Mouse (Mus musculus): ENCODE results near the gene Sf3b3. TPM values are rescaled to one million over a fixed set of nuclear protein-coding genes. Genes with fewer than 3 reads are reported as not detected.
A peak's percentile ranks its signal among the peaks of the same experiment; 100 is the strongest.

The Sf3b3 gene
- 247 and 254 TPM in 2 replicates for polyA plus RNA-seq (2016; fragmentation: Nextera tagmentation; extraction: Ambion mirVana)

- WGBS: under 1% methylated on average over 53 of the region's 53 CpGs
- H3K27me3 ChIP-seq (ENCODE audit: poor library complexity, severe bottlenecking): no peaks in the 10 kb centered on the region
- H3K4me1 ChIP-seq: peaks cover 24% of the 10 kb centered on the region
- peak; percentile 85 for DNase-seq (ENCODE audit: extremely low spot score, low spot score)
- H3K4me3 ChIP-seq: peak within 1 kb of the TSS; percentile 72
- H3K9me3 ChIP-seq: no peaks in the 10 kb centered on the region
- H3K27ac ChIP-seq: peak within 1 kb of the TSS; percentile 98
- peaks cover 58% of the 10 kb centered on the region for H3K36me3 ChIP-seq (replicated peaks)
These were observed at the start of gene Sf3b3, which contains the start of gene Cog4 for GRCm38 (mm10) chr8:110846405-110847170. Sf3b3 (minus strand) TSS chr8:110846787. Cog4 (plus strand) TSS chr8:110846600.

DNA sequence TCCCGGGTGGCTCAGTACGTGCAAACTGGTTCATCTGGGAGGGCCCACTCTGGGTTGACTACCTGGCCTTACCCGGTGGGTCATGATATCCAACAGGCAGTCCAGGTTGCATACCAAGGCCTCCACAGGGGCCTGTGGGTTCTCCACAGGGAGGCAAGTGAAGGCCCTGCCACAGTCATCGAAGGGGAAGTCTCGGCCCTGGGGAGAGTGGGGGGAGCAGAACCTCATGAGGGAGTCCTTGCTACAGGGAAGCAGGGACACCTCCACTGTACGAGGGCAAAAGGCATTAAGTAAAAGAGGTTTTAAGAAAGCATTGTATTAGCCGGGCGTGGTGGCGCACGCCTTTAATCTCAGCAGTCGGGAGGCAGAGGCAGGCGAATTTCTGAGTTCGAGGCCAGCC is 49.2 kb upstream of the Sf3b3 start:
- 95% methylated on average over 13 of the region's 13 CpGs for WGBS
- H3K9me3 ChIP-seq: no peaks in the 10 kb centered on the region
- no peak overlapping the region for H3K27ac ChIP-seq
- peaks cover 59% of the 10 kb centered on the region for H3K36me3 ChIP-seq (replicated peaks)
- no peak for DNase-seq (ENCODE audit: extremely low spot score, low spot score)
- no peaks in the 10 kb centered on the region for H3K27me3 ChIP-seq (ENCODE audit: poor library complexity, severe bottlenecking)
- no peaks in the 10 kb centered on the region for H3K4me1 ChIP-seq
- no peak overlapping the region for H3K4me3 ChIP-seq

DNA sequence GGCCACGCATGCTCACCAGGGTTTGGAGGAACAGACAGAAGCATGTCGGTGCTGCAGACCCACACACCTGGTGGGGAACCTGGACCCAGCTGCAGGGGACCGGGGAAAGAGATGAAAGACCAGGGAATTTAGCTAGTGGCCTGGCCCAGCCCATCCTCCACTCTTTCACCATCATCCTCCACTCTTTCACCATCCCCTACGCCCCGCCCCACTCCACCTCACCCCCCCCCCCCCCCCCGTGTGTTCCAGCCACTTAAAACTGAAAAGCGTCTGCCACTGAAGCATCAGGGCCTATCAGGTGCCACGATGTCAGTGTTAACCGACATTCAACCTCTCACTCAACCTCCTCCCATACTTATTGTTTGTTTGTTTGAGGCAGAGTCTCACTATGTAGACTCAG is 48.7 kb upstream of the Sf3b3 start:
- no peak overlapping the region for H3K27ac ChIP-seq
- WGBS: 82% methylated on average over 9 of the region's 9 CpGs
- H3K27me3 ChIP-seq (ENCODE audit: poor library complexity, severe bottlenecking): no peaks in the 10 kb centered on the region
- H3K9me3 ChIP-seq: no peaks in the 10 kb centered on the region
- no peak for DNase-seq (ENCODE audit: extremely low spot score, low spot score)
- H3K4me1 ChIP-seq: no peaks in the 10 kb centered on the region
- H3K4me3 ChIP-seq: no peak overlapping the region
- H3K36me3 ChIP-seq (replicated peaks): peaks cover 64% of the 10 kb centered on the region

GRCm38 (mm10) chr8:110894851-110895250 is 48.3 kb upstream of the Sf3b3 start:
- no peak overlapping the region for H3K27ac ChIP-seq
- H3K9me3 ChIP-seq: no peaks in the 10 kb centered on the region
- DNase-seq (ENCODE audit: extremely low spot score, low spot score): no peak
- peaks cover 68% of the 10 kb centered on the region for H3K36me3 ChIP-seq (replicated peaks)
- no peak overlapping the region for H3K4me3 ChIP-seq
- no peaks in the 10 kb centered on the region for H3K27me3 ChIP-seq (ENCODE audit: poor library complexity, severe bottlenecking)
- no peaks in the 10 kb centered on the region for H3K4me1 ChIP-seq
- WGBS: 90% methylated on average over 10 of the region's 10 CpGs

- 91% methylated on average over 2 of the region's 2 CpGs for WGBS
These were observed 46.3 kb upstream of the Sf3b3 start for GRCm38 (mm10) chr8:110892913-110893312.

GRCm38 (mm10) chr8:110892040-110892439 is 45.5 kb upstream of the Sf3b3 start:
- Histone ChIP-seq H3K9me3 (no peaks in the 10 kb centered on the region), H3K27ac (no peak overlapping the region), H3K27me3 (ENCODE audit: poor library complexity, severe bottlenecking) (no peaks in the 10 kb centered on the region), H3K4me3 (no peak overlapping the region), H3K36me3 (replicated peaks) (peaks cover 76% of the 10 kb centered on the region), H3K4me1 (no peaks in the 10 kb centered on the region)
- DNase-seq (ENCODE audit: extremely low spot score, low spot score): no peak
- WGBS: 86% methylated on average over 7 of the region's 7 CpGs

More at GRCm38 (mm10) chr8:110892913-110893312, 46.3 kb upstream of the Sf3b3 start:
- Histone ChIP-seq H3K27me3 (ENCODE audit: poor library complexity, severe bottlenecking) (no peaks in the 10 kb centered on the region), H3K4me3 (no peak overlapping the region), H3K27ac (no peak overlapping the region), H3K4me1 (no peaks in the 10 kb centered on the region), H3K9me3 (no peaks in the 10 kb centered on the region), H3K36me3 (replicated peaks) (peaks cover 72% of the 10 kb centered on the region)
- DNase-seq (ENCODE audit: extremely low spot score, low spot score): no peak

DNA sequence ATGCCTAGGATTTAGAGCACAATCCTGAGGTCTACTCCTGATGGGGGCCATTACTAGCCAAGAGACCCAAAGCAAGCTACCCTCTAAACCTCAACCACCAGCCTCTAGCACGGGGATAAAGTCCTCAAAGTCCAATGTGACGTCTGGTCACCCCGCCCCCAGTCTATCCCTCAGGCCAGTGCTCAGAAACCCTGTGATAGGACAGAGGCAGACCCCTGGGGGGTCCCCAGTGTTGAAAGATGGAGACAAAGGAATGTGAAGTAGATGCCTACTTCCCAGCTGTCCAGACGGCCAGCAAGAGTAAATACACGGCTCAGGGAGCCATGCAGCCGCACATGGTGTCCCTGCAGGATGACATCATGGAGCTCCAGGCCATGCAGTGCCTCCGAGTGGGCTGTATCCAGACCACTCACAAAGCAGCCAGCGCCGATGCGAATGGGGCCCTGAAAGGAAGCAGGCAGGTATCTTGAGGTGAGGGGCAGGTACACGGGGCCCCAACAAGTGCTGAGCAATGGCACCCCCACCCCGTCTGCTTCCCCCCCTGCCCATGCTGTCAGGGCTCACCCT is 43.4 kb upstream of the Sf3b3 start:
- no peaks in the 10 kb centered on the region for H3K9me3 ChIP-seq
- no peaks in the 10 kb centered on the region for H3K27me3 ChIP-seq (ENCODE audit: poor library complexity, severe bottlenecking)
- 84% methylated on average over 12 of the region's 12 CpGs for WGBS
- DNase-seq (ENCODE audit: extremely low spot score, low spot score): no peak
- H3K36me3 ChIP-seq (replicated peaks): peaks cover 91% of the 10 kb centered on the region
- H3K4me3 ChIP-seq: no peak overlapping the region
- H3K4me1 ChIP-seq: no peaks in the 10 kb centered on the region
- no peak overlapping the region for H3K27ac ChIP-seq

- DNase-seq (ENCODE audit: extremely low spot score, low spot score): no peak
- Histone ChIP-seq H3K27ac (no peak overlapping the region), H3K36me3 (replicated peaks) (peaks cover 94% of the 10 kb centered on the region), H3K27me3 (ENCODE audit: poor library complexity, severe bottlenecking) (no peaks in the 10 kb centered on the region), H3K4me1 (no peaks in the 10 kb centered on the region), H3K4me3 (no peak overlapping the region), H3K9me3 (no peaks in the 10 kb centered on the region)
- 93% methylated on average over 16 of the region's 16 CpGs for WGBS
These were observed 42.3 kb upstream of the Sf3b3 start for GRCm38 (mm10) chr8:110888860-110889259.

GRCm38 (mm10) chr8:110888441-110888840 is 41.9 kb upstream of the Sf3b3 start:
- DNase-seq (ENCODE audit: extremely low spot score, low spot score): no peak
- no peaks in the 10 kb centered on the region for H3K27me3 ChIP-seq (ENCODE audit: poor library complexity, severe bottlenecking)
- no peaks in the 10 kb centered on the region for H3K9me3 ChIP-seq
- no peaks in the 10 kb centered on the region for H3K4me1 ChIP-seq
- H3K27ac ChIP-seq: no peak overlapping the region
- no peak overlapping the region for H3K4me3 ChIP-seq
- 94% methylated on average over 8 of the region's 8 CpGs for WGBS
- peaks cover 95% of the 10 kb centered on the region for H3K36me3 ChIP-seq (replicated peaks)

DNA sequence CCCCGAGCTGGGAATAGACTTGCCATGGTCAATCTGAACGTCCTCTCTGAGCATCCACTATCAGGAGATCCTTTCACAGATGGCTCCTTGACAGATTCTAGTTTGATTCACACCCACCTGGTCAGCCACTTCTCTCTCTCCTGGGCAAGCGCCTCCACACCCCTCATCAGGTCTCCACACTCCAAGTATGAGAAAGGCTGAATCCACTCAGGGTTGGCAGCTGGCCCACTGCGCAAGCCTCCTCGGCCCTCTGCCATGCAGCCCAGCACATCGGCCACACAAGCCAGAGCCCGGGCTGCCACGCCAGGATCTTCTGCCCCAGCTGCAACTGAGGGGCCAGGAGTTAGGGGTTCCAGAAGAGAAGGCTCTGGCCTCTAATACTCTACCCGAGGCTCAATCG is 41.0 kb upstream of the Sf3b3 start:
- peaks cover 95% of the 10 kb centered on the region for H3K36me3 ChIP-seq (replicated peaks)
- no peaks in the 10 kb centered on the region for H3K9me3 ChIP-seq
- no peak for DNase-seq (ENCODE audit: extremely low spot score, low spot score)
- H3K27ac ChIP-seq: no peak overlapping the region
- WGBS: 88% methylated on average over 10 of the region's 10 CpGs
- H3K4me1 ChIP-seq: no peaks in the 10 kb centered on the region
- no peaks in the 10 kb centered on the region for H3K27me3 ChIP-seq (ENCODE audit: poor library complexity, severe bottlenecking)
- no peak overlapping the region for H3K4me3 ChIP-seq

GRCm38 (mm10) chr8:110886634-110887033 is 40.0 kb upstream of the Sf3b3 start:
- no peak overlapping the region for H3K27ac ChIP-seq
- WGBS: 86% methylated on average over 3 of the region's 3 CpGs
- H3K36me3 ChIP-seq (replicated peaks): peaks cover 98% of the 10 kb centered on the region
- DNase-seq (ENCODE audit: extremely low spot score, low spot score): no peak
- no peaks in the 10 kb centered on the region for H3K27me3 ChIP-seq (ENCODE audit: poor library complexity, severe bottlenecking)
- H3K4me3 ChIP-seq: no peak overlapping the region
- H3K4me1 ChIP-seq: no peaks in the 10 kb centered on the region
- no peaks in the 10 kb centered on the region for H3K9me3 ChIP-seq

DNA sequence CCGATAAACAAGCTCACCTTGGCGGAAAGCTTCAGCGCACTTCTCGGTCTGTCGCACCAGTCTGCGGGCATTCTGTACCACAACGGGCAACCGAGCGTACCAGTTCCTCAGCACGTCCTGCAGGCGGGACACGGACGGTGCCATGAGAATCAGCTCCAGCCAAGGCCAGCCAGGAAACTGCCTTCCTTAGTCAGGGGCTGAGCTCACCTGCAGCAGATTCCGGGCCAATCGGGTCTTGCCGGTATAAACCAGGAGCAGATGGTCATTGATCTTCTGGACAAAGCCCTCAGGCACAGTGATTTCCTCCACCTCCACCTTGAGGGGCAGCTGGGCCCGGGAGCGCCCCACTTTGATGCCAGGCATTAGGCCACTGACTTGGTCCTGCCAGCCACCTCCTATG is 37.2 kb upstream of the Sf3b3 start:
- 94% methylated on average over 18 of the region's 18 CpGs for WGBS
- no peak for DNase-seq (ENCODE audit: extremely low spot score, low spot score)
- no peaks in the 10 kb centered on the region for H3K4me1 ChIP-seq
- no peaks in the 10 kb centered on the region for H3K9me3 ChIP-seq
- no peak overlapping the region for H3K27ac ChIP-seq
- H3K27me3 ChIP-seq (ENCODE audit: poor library complexity, severe bottlenecking): no peaks in the 10 kb centered on the region
- H3K36me3 ChIP-seq (replicated peaks): peaks cover 100% of the 10 kb centered on the region
- no peak overlapping the region for H3K4me3 ChIP-seq

- Histone ChIP-seq H3K36me3 (replicated peaks) (peaks cover 99% of the 10 kb centered on the region), H3K9me3 (no peaks in the 10 kb centered on the region), H3K4me1 (no peaks in the 10 kb centered on the region), H3K4me3 (no peak overlapping the region), H3K27me3 (ENCODE audit: poor library complexity, severe bottlenecking) (no peaks in the 10 kb centered on the region), H3K27ac (no peak overlapping the region)
- WGBS: 96% methylated on average over 10 of the region's 10 CpGs
- DNase-seq (ENCODE audit: extremely low spot score, low spot score): no peak
These were observed 35.2 kb upstream of the Sf3b3 start for GRCm38 (mm10) chr8:110881741-110882310.
